ENCODE assay signal across 21 mouse cellular contexts in the genomic region with DNA sequence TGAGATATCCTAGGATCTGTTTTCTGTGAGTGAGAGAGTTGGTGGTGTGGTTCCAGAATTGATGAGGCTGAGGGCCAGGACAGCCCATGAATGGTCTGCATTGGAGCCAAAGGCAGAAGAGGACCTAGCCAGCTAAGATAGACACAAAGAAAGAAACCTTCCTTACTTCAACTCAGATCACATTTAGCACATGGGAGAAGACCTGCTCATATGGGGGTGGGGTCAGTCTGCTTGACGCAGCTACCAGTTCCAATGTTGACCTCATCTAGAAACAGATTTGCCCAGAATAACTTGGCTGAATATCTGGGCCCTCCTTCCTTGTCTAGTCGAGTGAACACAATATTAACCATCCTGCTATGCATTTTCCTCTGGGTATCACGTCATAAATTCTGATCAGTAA.
DNase-seq lines count a peak whose midpoint lies in the region; ATAC-seq and TF ChIP-seq lines count a peak whose summit lies in the region.
"Had no signal": no experiment of that assay in that cellular context is flagged by ENCODE, and none has a peak within 500 bp of the region (broad histone marks: within the 10 kb centered on the region; RNA-seq: fewer than 3 reads in every experiment).

No protein-coding gene starts in this region.

- no peaks in the 10 kb centered on the region for H3K9me3 ChIP-seq in forebrain, embryonic 15.5 days
- H3K9me3 ChIP-seq in forebrain, embryonic 16.5 days (ENCODE audit: control insufficient read depth, low read length), result no peaks in the 10 kb centered on the region
- no peaks in the 10 kb centered on the region for H3K9me3 ChIP-seq in liver, embryonic 15.5 days (replicated peaks)
- H3K9me3 ChIP-seq in liver, postnatal 0 days (ENCODE audit: low read length), result no peaks in the 10 kb centered on the region
- H3K9me3 ChIP-seq: forebrain, embryonic 10.5 days; forebrain, embryonic 13.5 days; G1E had no signal

- DNase-seq in left cerebral cortex, adult 2 months (ENCODE audit: extremely low spot score in 1 of 2, low spot score in 2 of 2), result no peak
- no peak for DNase-seq in left cerebral cortex, postnatal 4 days
- DNase-seq in liver, postnatal 0 days, result no peak
- DNase-seq in spleen, postnatal 4 days (ENCODE audit: low spot score in 2 of 2), result no peak
- DNase-seq: adrenal gland, adult 2 months; adrenal gland, postnatal 14 days; B cell, adult 2 months; cerebellum, adult 11 months; cerebellum, adult 8-10 months; gastrocnemius, postnatal 25 days; heart, postnatal 36 days had no signal

- no peak overlapping the region for H3K4me2 ChIP-seq in forebrain, embryonic 15.5 days (replicated peaks)
- no peak overlapping the region for H3K4me2 ChIP-seq in forebrain, embryonic 16.5 days (ENCODE audit: low read length)
- H3K4me2 ChIP-seq in liver, embryonic 15.5 days, result no peak overlapping the region
- H3K4me2 ChIP-seq in liver, postnatal 0 days (ENCODE audit: low read depth, low read length), result no peak overlapping the region
- H3K4me2 ChIP-seq: forebrain, embryonic 13.5 days; hindbrain, embryonic 14.5 days had no signal

- WGBS in forebrain, embryonic 15.5 days, result 83% methylated on average over 3 of the region's 3 CpGs
- WGBS in forebrain, embryonic 16.5 days, result 81% methylated on average over 3 of the region's 3 CpGs
- WGBS in liver, embryonic 15.5 days (ENCODE audit: insufficient replicate concordance), result 66% methylated on average over 3 of the region's 3 CpGs
- 92% methylated on average over 3 of the region's 3 CpGs for WGBS in liver, postnatal 0 days (ENCODE audit: insufficient replicate concordance)

- intact Hi-C loops in left cerebral cortex, adult 2 months (cut with DNase I), result no loop called here
- intact Hi-C loops in left cerebral cortex, postnatal 4 days (cut with DNase I), result no loop called here

- no peak overlapping the region for H3K4me3 ChIP-seq in forebrain, embryonic 15.5 days
- H3K4me3 ChIP-seq in forebrain, embryonic 16.5 days (replicated peaks; ENCODE audit: low read length), result no peak overlapping the region
- no peak overlapping the region for H3K4me3 ChIP-seq in left cerebral cortex, adult 2 months
- no peak overlapping the region for H3K4me3 ChIP-seq in liver, embryonic 15.5 days (replicated peaks)
- H3K4me3 ChIP-seq in liver, postnatal 0 days (ENCODE audit: low read depth, low read length), result no peak overlapping the region
- H3K4me3 ChIP-seq: forebrain, embryonic 10.5 days; forebrain, embryonic 13.5 days had no signal

- no peak for TF ChIP-seq EP300 in liver, postnatal 0 days (IDR thresholded peaks at IDR 0.05; ENCODE audit: low read depth)

- no peak for TF ChIP-seq CTCF in left cerebral cortex, adult 2 months (IDR thresholded peaks at IDR 0.05)
- TF ChIP-seq CTCF in liver, postnatal 0 days (IDR thresholded peaks at IDR 0.05; ENCODE audit: low read depth), result no peak

- no peak overlapping the region for H3K9ac ChIP-seq in forebrain, embryonic 15.5 days (replicated peaks)
- no peak overlapping the region for H3K9ac ChIP-seq in forebrain, embryonic 16.5 days (replicated peaks; ENCODE audit: low read depth, low read length)
- no peak overlapping the region for H3K9ac ChIP-seq in liver, embryonic 15.5 days
- no peak overlapping the region for H3K9ac ChIP-seq in liver, postnatal 0 days (replicated peaks)
- H3K9ac ChIP-seq: forebrain, embryonic 13.5 days; hindbrain, embryonic 14.5 days had no signal

- 0 out of 2 replicates have a peak overlapping the region, but pooled peaks have one; percentile 2 for H3K27ac ChIP-seq in forebrain, embryonic 15.5 days (replicated peaks)
- no peak overlapping the region for H3K27ac ChIP-seq in forebrain, embryonic 16.5 days (ENCODE audit: low read length)
- H3K27ac ChIP-seq in left cerebral cortex, adult 2 months, result peak overlapping the region; percentile 61
- 0 out of 2 replicates have a peak overlapping the region, but pooled peaks have one; percentile 1 for H3K27ac ChIP-seq in liver, embryonic 15.5 days (replicated peaks)
- no peak overlapping the region for H3K27ac ChIP-seq in liver, postnatal 0 days (ENCODE audit: low read depth)
- H3K27ac ChIP-seq: forebrain, embryonic 10.5 days; forebrain, embryonic 13.5 days; hindbrain, embryonic 14.5 days; hindbrain, postnatal 0 days had no signal

- no peaks in the 10 kb centered on the region for H3K36me3 ChIP-seq in forebrain, embryonic 15.5 days
- H3K36me3 ChIP-seq in forebrain, embryonic 16.5 days (ENCODE audit: control insufficient read depth, insufficient read depth), result no peaks in the 10 kb centered on the region
- no peaks in the 10 kb centered on the region for H3K36me3 ChIP-seq in liver, embryonic 15.5 days (replicated peaks)
- H3K36me3 ChIP-seq in liver, postnatal 0 days (replicated peaks; ENCODE audit: insufficient read depth, low read length), result no peaks in the 10 kb centered on the region
- H3K36me3 ChIP-seq: forebrain, embryonic 10.5 days; G1E had no signal

- no peaks in the 10 kb centered on the region for H3K27me3 ChIP-seq in forebrain, embryonic 15.5 days
- no peaks in the 10 kb centered on the region for H3K27me3 ChIP-seq in forebrain, embryonic 16.5 days (replicated peaks; ENCODE audit: control insufficient read depth, insufficient read depth, low read length)
- no peaks in the 10 kb centered on the region for H3K27me3 ChIP-seq in liver, embryonic 15.5 days
- no peaks in the 10 kb centered on the region for H3K27me3 ChIP-seq in liver, postnatal 0 days (ENCODE audit: insufficient read depth, low read length)
- H3K27me3 ChIP-seq: CH12.LX; forebrain, embryonic 13.5 days had no signal

- no peak for ATAC-seq in forebrain, embryonic 15.5 days (replicated peaks)
- no peak for ATAC-seq in forebrain, embryonic 16.5 days
- ATAC-seq in liver, embryonic 15.5 days (ENCODE audit: insufficient read depth), result no peak
- no peak for ATAC-seq in liver, postnatal 0 days
- ATAC-seq: forebrain, embryonic 13.5 days; hindbrain, postnatal 0 days; inflammation-experienced regulatory T-cells, adult 6 months had no signal

- no peaks in the 10 kb centered on the region for H3K4me1 ChIP-seq in forebrain, embryonic 15.5 days
- peaks cover 5% of the 10 kb centered on the region; the same call in 1 of the 2 replicates for H3K4me1 ChIP-seq in forebrain, embryonic 16.5 days (replicated peaks; ENCODE audit: control insufficient read depth, insufficient read depth, low read length)
- H3K4me1 ChIP-seq in liver, embryonic 15.5 days (replicated peaks), result peaks cover 61% of the 10 kb centered on the region
- peaks cover 29% of the 10 kb centered on the region for H3K4me1 ChIP-seq in liver, postnatal 0 days (ENCODE audit: insufficient read depth)

Comparison
In these comparisons a context has a peak if more than half of its experiments do, and no peak if none do; other contexts are left out.
1. H3K27ac ChIP-seq: peak in forebrain, embryonic 15.5 days (single experiment), left cerebral cortex, adult 2 months (single experiment) and liver, embryonic 15.5 days (single experiment); none in forebrain, embryonic 16.5 days (single experiment) and liver, postnatal 0 days (single experiment).